Mouse (Mus musculus) MEL (cell line): Measurements from ENCODE around the gene Arsb. TPM values are rescaled to one million over a fixed set of nuclear protein-coding genes. Genes with fewer than 3 reads are reported as not detected.

Experiments used
- DNase-seq: peaks from one replicate; pipeline ENCODE4 v3.0.0; 2011; ENCODE audit warnings: low read depth, low spot score
- H3K27ac ChIP-seq: 2 replicates; pipeline ENCODE4 v1.5.1; 2012; ENCODE audit warnings: low read depth, mild to moderate bottlenecking, control low read depth, low read length, moderate library complexity; ENCODE audit not compliant: control insufficient read depth
- H3K27me3 ChIP-seq, 2 experiments: fragments of 150-350 bp in 1 of 2; sonication (generic) in 1 of 2; 2 replicates each; pipeline ENCODE4 v1.6.1; 2012; ENCODE audit warnings: low read length in 2 of 2, mild to moderate bottlenecking in 2 of 2, improper control_type of control experiment in 1 of 2, moderate library complexity in 1 of 2; ENCODE audit not compliant: insufficient read depth in 2 of 2, control insufficient read depth in 1 of 2
- H3K36me3 ChIP-seq, 2 experiments: 2 replicates each; pipeline ENCODE4 v1.6.1; 2012 to 2014; ENCODE audit warnings: low read length in 2 of 2, improper control_type of control experiment in 1 of 2, inconsistent platforms in 1 of 2, mild to moderate bottlenecking in 1 of 2; ENCODE audit not compliant: insufficient read depth in 2 of 2, control insufficient read depth in 1 of 2
- H3K4me1 ChIP-seq, 2 experiments: fragments of 150-350 bp in 1 of 2; sonication (generic) in 1 of 2; 2 replicates each; pipeline ENCODE4 v1.6.1; 2012; ENCODE audit warnings: low read length in 2 of 2, improper control_type of control experiment in 1 of 2, mild to moderate bottlenecking in 1 of 2; ENCODE audit not compliant: insufficient read depth in 2 of 2, control insufficient read depth in 1 of 2
- H3K4me3 ChIP-seq, 2 experiments: fragments of 150-350 bp in 1 of 2; sonication (generic) in 1 of 2; 2 replicates each; pipeline ENCODE4 v1.5.1; 2012; ENCODE audit warnings: low read depth in 2 of 2, low read length in 2 of 2, mild to moderate bottlenecking in 2 of 2, moderate library complexity in 2 of 2, control low read depth in 1 of 2, improper control_type of control experiment in 1 of 2; ENCODE audit not compliant: control insufficient read depth in 1 of 2, insufficient read depth in 1 of 2
- H3K79me2 ChIP-seq: 2 replicates; pipeline ENCODE4 v1.6.1; 2012; ENCODE audit warnings: mild to moderate bottlenecking, low read length, moderate library complexity; ENCODE audit not compliant: control insufficient read depth, poor library complexity, insufficient read depth
- H3K9ac ChIP-seq: 2 replicates; pipeline ENCODE4 v1.6.1; 2012; ENCODE audit warnings: low read depth, mild to moderate bottlenecking, control low read depth, low read length, moderate library complexity; ENCODE audit not compliant: control insufficient read depth, poor library complexity, severe bottlenecking
- H3K9me3 ChIP-seq: fragments of 150-350 bp; sonication (generic); replicated peaks from 2 replicates; pipeline ENCODE4 v1.6.1; 2012; ENCODE audit warnings: mild to moderate bottlenecking, low read length, improper control_type of control experiment, moderate library complexity; ENCODE audit not compliant: insufficient read depth
- CHD1 ChIP-seq: IDR thresholded peaks from 2 replicates; pipeline ENCODE4 v1.6.1; 2012; ENCODE audit warnings: low read depth, mild to moderate bottlenecking, inconsistent platforms, low read length, improper control_type of control experiment
- CTCF ChIP-seq, 3 experiments: IDR thresholded peaks in 2 of 3; conservative IDR thresholded peaks in 1 of 3; 2 replicates each; pipeline ENCODE4 v1.5.1; 2011 to 2012; ENCODE audit warnings: low read length in 3 of 3, low read depth in 2 of 3, mild to moderate bottlenecking in 2 of 3, improper control_type of control experiment in 1 of 3, inconsistent platforms in 1 of 3, mixed read lengths in 1 of 3, moderate library complexity in 1 of 3; ENCODE audit not compliant: control insufficient read depth in 1 of 3, insufficient read depth in 1 of 3, poor library complexity in 1 of 3, severe bottlenecking in 1 of 3
- ETS1 ChIP-seq: IDR thresholded peaks from 2 replicates; pipeline ENCODE4 v1.6.1; 2012; ENCODE audit warnings: low read depth, mild to moderate bottlenecking, inconsistent platforms, low read length, improper control_type of control experiment, moderate library complexity
- JUND ChIP-seq: IDR thresholded peaks from 2 replicates; pipeline ENCODE4 v1.6.1; 2011; ENCODE audit warnings: low read depth, mild to moderate bottlenecking, improper control_type of control experiment, low read length
- MAFK ChIP-seq: IDR thresholded peaks from 2 replicates; pipeline ENCODE4 v1.6.1; 2011; ENCODE audit warnings: low read depth, mild to moderate bottlenecking, low read length, improper control_type of control experiment, borderline replicate concordance
- MAX ChIP-seq: IDR thresholded peaks from 2 replicates; pipeline ENCODE4 v1.6.1; 2011; ENCODE audit warnings: low read length, improper control_type of control experiment
- MAZ ChIP-seq: IDR thresholded peaks from 2 replicates; pipeline ENCODE4 v1.6.1; 2012; ENCODE audit warnings: low read depth, mild to moderate bottlenecking, inconsistent platforms, low read length, improper control_type of control experiment
- MXI1 ChIP-seq: IDR thresholded peaks from 2 replicates; pipeline ENCODE4 v1.6.1; 2011; ENCODE audit warnings: mild to moderate bottlenecking, low read depth, low read length, improper control_type of control experiment
- MYB ChIP-seq: IDR thresholded peaks from 2 replicates; pipeline ENCODE4 v1.6.1; 2011; ENCODE audit warnings: mild to moderate bottlenecking, low read depth, low read length, improper control_type of control experiment
- MYC ChIP-seq: IDR thresholded peaks from 2 replicates; pipeline ENCODE4 v1.6.1; 2011; ENCODE audit warnings: low read depth, mild to moderate bottlenecking, low read length, improper control_type of control experiment, moderate library complexity
- NRF1 ChIP-seq: IDR thresholded peaks from 2 replicates; pipeline ENCODE4 v1.6.1; 2014; ENCODE audit warnings: low read depth, mild to moderate bottlenecking, inconsistent platforms, low read length, improper control_type of control experiment, moderate library complexity; ENCODE audit not compliant: poor library complexity, insufficient read depth, severe bottlenecking
- POLR2A ChIP-seq, 2 experiments: IDR thresholded peaks; 2 replicates each; pipeline ENCODE4 v1.6.1; 2011 to 2012; ENCODE audit warnings: low read length in 2 of 2, mild to moderate bottlenecking in 2 of 2, control low read depth in 1 of 2, improper control_type of control experiment in 1 of 2, low read depth in 1 of 2, moderate library complexity in 1 of 2; ENCODE audit not compliant: control insufficient read depth in 1 of 2, insufficient read depth in 1 of 2, poor library complexity in 1 of 2
- POLR2AphosphoS2 ChIP-seq: IDR thresholded peaks from 2 replicates; pipeline ENCODE4 v1.6.1; 2011; ENCODE audit warnings: low read length, improper control_type of control experiment
- POLR2AphosphoS5 ChIP-seq: IDR thresholded peaks from 2 replicates; pipeline ENCODE4 v1.6.1; 2012; ENCODE audit warnings: low read depth, borderline replicate concordance, mild to moderate bottlenecking, inconsistent platforms, low read length, moderate library complexity, mixed read lengths
- RAD21 ChIP-seq: IDR thresholded peaks from 2 replicates; pipeline ENCODE4 v1.6.1; 2011; ENCODE audit warnings: mild to moderate bottlenecking, low read depth, low read length, improper control_type of control experiment
- RCOR1 ChIP-seq: IDR thresholded peaks from 2 replicates; pipeline ENCODE4 v1.6.1; 2012; ENCODE audit warnings: low read depth, mild to moderate bottlenecking, inconsistent platforms, low read length, improper control_type of control experiment
- SIN3A ChIP-seq: IDR thresholded peaks from 2 replicates; pipeline ENCODE4 v1.6.1; 2012; ENCODE audit warnings: low read length, improper control_type of control experiment, inconsistent platforms
- TBP ChIP-seq: IDR thresholded peaks from 2 replicates; pipeline ENCODE4 v1.8.0; 2011; ENCODE audit warnings: low read depth, low read length, improper control_type of control experiment
- TCF12 ChIP-seq: IDR thresholded peaks from 2 replicates; pipeline ENCODE4 v1.6.1; 2014; ENCODE audit warnings: low read depth, mild to moderate bottlenecking, inconsistent platforms, low read length, improper control_type of control experiment, moderate library complexity
- USF1 ChIP-seq: IDR thresholded peaks from 2 replicates; pipeline ENCODE4 v1.6.1; 2014; ENCODE audit warnings: low read depth, mild to moderate bottlenecking, inconsistent platforms, low read length, improper control_type of control experiment, moderate library complexity
- ZC3H11A ChIP-seq: IDR thresholded peaks from 2 replicates; pipeline ENCODE4 v1.6.1; 2012; ENCODE audit warnings: low read depth, mild to moderate bottlenecking, inconsistent platforms, low read length, improper control_type of control experiment
- ZKSCAN1 ChIP-seq: IDR thresholded peaks from 2 replicates; pipeline ENCODE4 v1.6.1; 2012; ENCODE audit warnings: low read depth, mild to moderate bottlenecking, inconsistent platforms, low read length, improper control_type of control experiment, moderate library complexity
- ZNF384 ChIP-seq: IDR thresholded peaks from 2 replicates; pipeline ENCODE4 v1.6.1; 2012; ENCODE audit warnings: low read depth, mild to moderate bottlenecking, inconsistent platforms, low read length, improper control_type of control experiment
- polyA plus RNA-seq, 2 experiments: library from polyadenylated mRNA; stranded (reverse) in 1 of 2; unstranded in 1 of 2; fragments of >175 nt in 1 of 2; fragments of >200 nt in 1 of 2; gene quantifications; 2 replicates each; pipeline versions ENCODE4 v1.2.1 to v1.2.4; 2012; ENCODE audit warnings: low replicate concordance in 2 of 2, low read depth in 1 of 2; ENCODE audit not compliant: insufficient read length in 2 of 2, insufficient read depth in 1 of 2, missing spikeins in 1 of 2
- total RNA-seq: library from RNA; depleted of rRNA; stranded (reverse); fragments of 300-350 nt; gene quantifications from 2 replicates; pipeline ENCODE4 v1.2.3, GENCODE M21; 2012

Arsb gene
- total and polyA plus RNA-seq, 3 experiments: 0.04 to 0.07 TPM; not detected in 1

GRCm38 (mm10) chr13:93902126-93902525 lies 130.7 kb downstream of the Arsb start:
- Histone ChIP-seq H3K9me3 (no peaks in the 10 kb centered on the region), H3K4me1 (no peaks in the 10 kb centered on the region), H3K9ac (no peak overlapping the region), H3K27me3 (no peaks in the 10 kb centered on the region), H3K79me2 (no peaks in the 10 kb centered on the region), H3K4me3 (no peak overlapping the region), H3K36me3 (no peaks in the 10 kb centered on the region), H3K27ac (no peak overlapping the region)
- no peak for DNase-seq
- TF ChIP-seq RCOR1 (no peak), MXI1 (no peak), CTCF (IDR thresholded peaks at IDR 0.05 in 2 of 3, conservative IDR thresholded peaks at IDR 0.05 in 1 of 3; ENCODE audit: control insufficient read depth in 1 of 3, insufficient read depth in 1 of 3, low read depth in 2 of 3, low read length in 3 of 3, poor library complexity in 1 of 3, severe bottlenecking in 1 of 3) (no peak), POLR2AphosphoS2 (no peak)

DNA sequence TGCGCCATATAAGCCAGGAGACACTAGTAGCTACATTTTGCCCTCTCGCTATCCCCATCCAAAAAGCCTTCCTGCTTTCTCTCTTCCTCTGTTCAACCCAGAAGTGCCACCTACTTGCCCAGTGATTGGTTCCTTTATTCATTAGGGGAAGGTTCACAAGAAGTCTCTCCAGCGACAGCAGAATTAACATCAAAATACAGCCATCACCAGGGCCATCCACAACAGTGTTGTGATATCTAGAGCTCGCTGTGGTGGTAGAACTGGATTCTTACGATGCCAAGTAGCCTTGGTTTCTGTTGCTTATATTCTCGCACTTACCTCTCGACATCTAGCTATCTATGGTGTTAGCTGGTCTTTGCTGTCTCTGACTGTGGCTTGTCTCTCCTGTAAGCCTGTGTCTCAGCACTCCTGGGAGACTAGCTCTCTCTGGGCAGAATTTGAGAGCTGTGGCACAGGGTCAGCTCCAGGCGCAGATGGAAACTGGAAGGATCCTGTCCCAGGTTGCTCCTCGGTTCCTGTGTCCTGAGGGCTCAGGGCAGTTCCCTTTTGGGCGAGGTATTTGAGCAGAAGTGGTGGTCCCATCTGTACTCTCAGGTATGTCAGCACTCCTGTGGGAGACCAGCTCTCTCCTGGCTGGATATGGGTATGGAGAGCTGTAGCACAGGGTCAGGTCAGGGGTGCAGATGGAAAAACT lies 135.3 kb downstream of the Arsb start:
- Histone ChIP-seq H3K4me3 (no peak overlapping the region), H3K27me3 (no peaks in the 10 kb centered on the region), H3K4me1 (no peaks in the 10 kb centered on the region), H3K27ac (no peak overlapping the region), H3K79me2 (no peaks in the 10 kb centered on the region), H3K9ac (no peak overlapping the region), H3K9me3 (no peaks in the 10 kb centered on the region), H3K36me3 (no peaks in the 10 kb centered on the region)
- no peak for DNase-seq
- TF ChIP-seq CTCF (IDR thresholded peaks at IDR 0.05 in 2 of 3, conservative IDR thresholded peaks at IDR 0.05 in 1 of 3; ENCODE audit: control insufficient read depth in 1 of 3, insufficient read depth in 1 of 3, low read depth in 2 of 3, low read length in 3 of 3, poor library complexity in 1 of 3, severe bottlenecking in 1 of 3): no peak
- no peak for TF ChIP-seq RAD21
- TF ChIP-seq MAZ: no peak
- no peak for TF ChIP-seq MAFK
- no peak for TF ChIP-seq ZKSCAN1
- no peak for TF ChIP-seq JUND

DNA sequence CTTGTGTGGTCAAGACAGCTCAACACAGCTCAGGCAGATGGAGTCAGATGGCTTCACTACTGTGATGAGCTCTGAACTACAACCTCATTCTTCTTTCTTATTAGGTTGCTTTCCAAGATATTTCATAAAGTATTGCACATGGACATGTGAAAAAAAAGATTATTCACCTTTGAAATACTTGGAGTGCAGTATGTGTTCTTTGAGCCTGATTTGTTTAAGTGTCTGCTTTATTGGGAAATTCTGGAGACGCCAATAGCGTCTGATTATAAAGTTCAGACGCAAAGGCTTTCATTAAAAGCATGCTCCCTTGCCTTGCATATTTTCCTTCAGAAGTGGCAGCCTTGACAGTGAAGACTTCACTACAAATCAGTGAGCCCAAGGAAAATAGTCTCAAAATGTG lies 136.5 kb downstream of the Arsb start:
- Histone ChIP-seq H3K9me3 (no peaks in the 10 kb centered on the region), H3K9ac (no peak overlapping the region), H3K4me3 (no peak overlapping the region), H3K27ac (no peak overlapping the region), H3K4me1 (no peaks in the 10 kb centered on the region), H3K27me3 (no peaks in the 10 kb centered on the region), H3K79me2 (no peaks in the 10 kb centered on the region), H3K36me3 (no peaks in the 10 kb centered on the region)
- TF ChIP-seq ZC3H11A (no peak), USF1 (no peak), POLR2AphosphoS5 (no peak), ETS1 (no peak), TCF12 (no peak), TBP (no peak), JUND (no peak), MAZ (no peak), MYB (no peak), CHD1 (no peak), MYC (no peak), MAFK (no peak), MXI1 (no peak), ZNF384 (no peak), MAX (no peak), RAD21 (no peak), POLR2A (IDR thresholded peaks at IDR 0.05; ENCODE audit: control insufficient read depth in 1 of 2, insufficient read depth in 1 of 2, low read depth in 1 of 2, low read length in 2 of 2, poor library complexity in 1 of 2) (no peak), NRF1 (no peak), SIN3A (no peak)
- DNase-seq: no peak
